Mouse (Mus musculus) frontal cortex, postnatal 36 days (tissue): ENCODE measurements at regions not wholly inside any gene's neighbourhood (a gene's known extent, or its start where the extent isn't known, plus 50 kb on each side); places are given as distances from the start of the nearest gene placed in this dataset.

Experiments
- DNase-seq, 2 experiments: peaks; one replicate each; pipeline ENCODE4 v3.0.0; 2022; ENCODE audit warnings: low spot score in 2 of 2

DNA sequence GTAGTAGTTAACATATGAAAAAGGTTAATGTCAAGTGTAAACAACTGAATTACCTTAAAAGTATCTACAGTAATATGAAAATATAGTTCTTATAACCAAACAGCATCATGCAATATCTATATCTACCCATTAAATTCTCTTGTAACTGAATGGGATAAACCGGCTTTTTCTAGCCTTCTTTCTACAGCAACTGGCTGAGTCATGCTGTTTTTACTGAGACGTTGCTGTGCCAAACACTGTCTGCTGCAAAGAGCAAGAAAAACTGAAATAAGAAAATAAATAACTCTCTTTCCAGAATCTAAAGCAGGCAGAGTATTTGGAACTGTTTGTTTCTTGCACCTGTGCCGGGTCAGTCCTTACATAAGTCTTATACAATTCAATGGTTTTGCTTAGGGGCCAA lies 74.0 kb downstream of the Nxf2 start:
- DNase-seq, result peak in 1 of 2 experiments; percentile 1

DNA sequence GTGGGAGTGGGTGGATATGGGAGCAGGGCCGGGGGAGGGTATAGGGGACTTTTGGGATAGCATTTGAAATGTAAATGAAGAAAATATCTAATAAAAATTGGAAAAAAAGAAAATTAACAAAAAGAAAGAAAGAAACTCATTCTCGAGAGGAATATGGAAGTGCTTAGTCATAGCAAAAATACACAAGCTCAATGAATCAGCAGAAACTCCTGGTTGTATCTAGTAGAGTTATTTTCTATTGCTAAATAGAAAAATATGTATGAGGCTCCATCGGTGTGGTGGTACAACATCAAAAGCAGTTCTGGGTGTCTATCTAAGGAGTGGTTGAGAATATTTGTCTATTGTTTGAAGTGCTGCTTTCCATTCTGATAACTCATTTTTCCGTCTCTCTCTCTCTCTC lies 74.9 kb downstream of the Nxf2 start:
- DNase-seq, result no peak

- no peak for DNase-seq
Observed at GRCm38 (mm10) chrX:134882334-134882733, 73.3 kb upstream of the Armcx2 start.

- no peak for DNase-seq
Observed at GRCm38 (mm10) chrX:134879877-134880276, 70.9 kb upstream of the Armcx2 start.

GRCm38 (mm10) chrX:134878870-134879269 lies 69.8 kb upstream of the Armcx2 start:
- no peak for DNase-seq

GRCm38 (mm10) chrX:134874696-134875095 lies 65.7 kb upstream of the Armcx2 start:
- DNase-seq, result no peak

DNA sequence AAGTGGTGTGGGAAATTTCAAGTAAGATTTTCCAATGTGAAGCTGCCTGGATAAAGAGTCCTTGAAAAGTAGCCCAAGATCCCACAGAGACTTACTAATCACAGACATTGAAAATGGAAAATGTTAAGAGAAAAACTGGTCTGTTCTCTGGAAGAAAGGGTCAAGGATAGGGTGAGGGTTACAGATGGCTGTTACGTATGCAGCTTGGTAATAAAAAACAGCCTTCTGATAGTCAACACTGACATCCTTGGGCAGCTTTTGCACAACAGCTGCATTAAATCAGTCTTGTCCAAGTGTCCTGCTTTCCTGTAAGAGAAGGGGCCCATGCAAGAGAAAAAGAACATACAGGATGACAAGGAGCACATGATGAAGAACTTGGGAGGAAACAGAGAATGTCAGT lies 64.6 kb upstream of the Armcx2 start:
- DNase-seq, result no peak

DNA sequence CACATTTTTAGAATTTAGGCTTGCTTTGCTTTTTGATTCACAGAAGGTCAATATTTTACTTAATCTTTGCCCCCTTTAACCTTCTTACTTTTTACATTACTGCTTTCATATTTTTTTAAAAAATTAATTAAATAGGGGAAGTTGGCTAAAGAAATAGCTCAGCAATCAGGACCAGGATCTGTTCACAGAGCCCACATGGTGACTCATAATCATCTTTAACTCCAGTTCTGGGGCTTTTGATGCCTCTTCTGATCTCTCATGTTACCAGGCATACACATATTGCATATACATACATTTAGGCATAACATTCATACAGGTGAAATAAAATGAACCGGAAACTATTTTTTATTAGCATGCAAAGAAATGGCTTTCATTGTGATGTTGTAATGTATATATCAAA lies 52.6 kb upstream of the Armcx2 start:
- DNase-seq, result no peak
